Mouse (Mus musculus) ES-Bruce4 (cell line): ENCODE results near the gene Pax5.

Experiments
- CTCF ChIP-seq: IDR thresholded peaks from one replicate; pipeline ENCODE4 v1.8.1; 2011; ENCODE audit warnings: low read depth, low read length
- EP300 ChIP-seq: IDR thresholded peaks from 2 replicates; pipeline ENCODE4 v1.6.1; 2011; ENCODE audit warnings: low read depth, low read length; ENCODE audit not compliant: insufficient read depth
- POLR2A ChIP-seq: IDR thresholded peaks from one replicate; pipeline ENCODE4 v1.8.1; 2011; ENCODE audit warnings: low read length; ENCODE audit not compliant: insufficient read depth

DNA sequence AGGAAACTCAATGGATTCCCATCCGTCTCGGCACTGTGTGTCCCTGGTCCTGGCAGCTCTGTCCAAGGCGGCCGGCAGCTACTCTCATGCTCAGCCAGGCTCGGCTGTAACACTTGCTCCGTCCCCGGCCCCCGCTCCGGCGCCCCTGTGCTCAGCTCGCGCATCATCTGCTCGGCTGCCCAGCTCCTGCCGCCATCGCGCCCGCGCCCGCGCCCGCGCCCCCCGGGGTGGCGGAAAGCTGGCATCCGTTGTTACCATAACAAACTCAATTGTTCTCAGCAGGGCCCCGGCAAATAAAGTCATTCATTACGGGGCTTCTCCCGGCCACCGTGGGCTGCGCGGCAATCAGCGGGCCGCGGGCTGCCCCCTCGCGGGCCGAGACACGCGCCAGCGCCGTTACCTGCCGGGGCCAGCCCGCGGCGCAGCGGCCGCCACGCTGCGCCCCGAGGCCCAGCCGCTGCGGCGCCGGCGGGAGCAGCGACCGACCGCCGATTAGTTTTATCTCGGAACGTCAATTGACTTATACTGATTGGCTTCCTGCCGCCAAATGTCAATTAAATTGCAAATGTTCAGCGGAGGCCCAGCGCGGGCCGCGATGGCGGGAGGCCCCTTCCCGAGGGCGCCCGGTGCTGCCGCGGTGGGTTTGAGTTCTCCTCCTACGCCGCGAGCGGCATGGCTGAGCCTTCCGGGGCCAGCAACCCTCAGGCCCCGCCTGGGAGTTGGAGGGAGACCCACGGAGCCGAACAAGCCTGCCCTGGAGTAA is 46.1 kb downstream of the Pax5 start:
- no peak for TF ChIP-seq CTCF
- no peak for TF ChIP-seq POLR2A
- no peak for TF ChIP-seq EP300
